Mouse (Mus musculus): ENCODE data around the gene Pax7. TPM values are rescaled to one million over a fixed set of nuclear protein-coding genes. Genes with fewer than 3 reads are reported as not detected.

The Pax7 gene
- polyA plus RNA-seq, 1 experiment = 0.37 TPM

GRCm38 (mm10) chr4:139840939-139841500 is 7.7 kb upstream of the Pax7 start:
- no peak overlapping the region for H3ac ChIP-seq (ENCODE audit: control insufficient read depth, insufficient read length)
- TF ChIP-seq SRF (IDR thresholded peaks at IDR 0.05; ENCODE audit: control insufficient read depth, insufficient read length, low read depth) (no peak), MYOD1 (IDR thresholded peaks at IDR 0.05; ENCODE audit: control insufficient read depth in 1 of 3, insufficient read length in 2 of 3, low read depth in 2 of 3) (peak in 2 of 3 experiments; percentile 85)
- H3K4me2 ChIP-seq (ENCODE audit: low read depth) = no peak overlapping the region
- no peaks in the 10 kb centered on the region for H3K36me3 ChIP-seq (ENCODE audit: control insufficient read depth, insufficient read depth)
- no peaks in the 10 kb centered on the region for H3K79me2 ChIP-seq (ENCODE audit: control insufficient read depth, insufficient read depth)
- no peaks in the 10 kb centered on the region for H3K27me3 ChIP-seq (ENCODE audit: control insufficient read depth, insufficient read depth, insufficient read length)
- H3K4me3 ChIP-seq = no peak overlapping the region

- TF ChIP-seq MYOD1 (IDR thresholded peaks at IDR 0.05; ENCODE audit: control insufficient read depth in 1 of 3, insufficient read length in 2 of 3, low read depth in 2 of 3) (no peak), REST (IDR thresholded peaks at IDR 0.05; ENCODE audit: insufficient read depth, insufficient read length) (no peak), USF1 (IDR thresholded peaks at IDR 0.05; ENCODE audit: low read depth) (no peak), MYOG (IDR thresholded peaks at IDR 0.05; ENCODE audit: control insufficient read depth in 1 of 3, insufficient read depth in 1 of 3, insufficient read length in 2 of 3, low read depth in 2 of 3) (no peak), CEBPB (IDR thresholded peaks at IDR 0.05; ENCODE audit: insufficient read depth, poor library complexity, severe bottlenecking) (no peak), POLR2AphosphoS2 (IDR thresholded peaks at IDR 0.05; ENCODE audit: insufficient read length, low read depth) (no peak), E2F4 (IDR thresholded peaks at IDR 0.05; ENCODE audit: insufficient read depth) (no peak), POLR2A (IDR thresholded peaks at IDR 0.05; ENCODE audit: insufficient read length, low read depth) (no peak)
- H3K4me3 ChIP-seq = no peak overlapping the region
- H3K79me2 ChIP-seq (ENCODE audit: control insufficient read depth, insufficient read depth) = no peaks in the 10 kb centered on the region
- no peaks in the 10 kb centered on the region for H3K36me3 ChIP-seq (ENCODE audit: control insufficient read depth, insufficient read depth)
- H3ac ChIP-seq (ENCODE audit: control insufficient read depth, insufficient read length) = no peak overlapping the region
- H3K4me2 ChIP-seq (ENCODE audit: low read depth) = no peak overlapping the region
- no peaks in the 10 kb centered on the region for H3K27me3 ChIP-seq (ENCODE audit: control insufficient read depth, insufficient read depth, insufficient read length)
Measured at GRCm38 (mm10) chr4:139840442-139840841, 7.1 kb upstream of the Pax7 start.

- TF ChIP-seq POLR2AphosphoS2 (IDR thresholded peaks at IDR 0.05; ENCODE audit: insufficient read length, low read depth) = no peak
- no peak for TF ChIP-seq TCF12 (IDR thresholded peaks at IDR 0.05; ENCODE audit: insufficient read depth, poor library complexity, severe bottlenecking)
- no peak for TF ChIP-seq REST (IDR thresholded peaks at IDR 0.05; ENCODE audit: insufficient read depth, insufficient read length)
- TF ChIP-seq POLR2A (IDR thresholded peaks at IDR 0.05; ENCODE audit: insufficient read length, low read depth) = no peak
- no peak for TF ChIP-seq USF1 (IDR thresholded peaks at IDR 0.05; ENCODE audit: low read depth)
- no peak for TF ChIP-seq TCF3 (IDR thresholded peaks at IDR 0.05; ENCODE audit: insufficient read length, low read depth)
- TF ChIP-seq E2F4 (IDR thresholded peaks at IDR 0.05; ENCODE audit: insufficient read depth) = no peak
- TF ChIP-seq MYOD1 (IDR thresholded peaks at IDR 0.05; ENCODE audit: control insufficient read depth in 1 of 3, insufficient read length in 2 of 3, low read depth in 2 of 3) = no peak
- TF ChIP-seq MYOG (IDR thresholded peaks at IDR 0.05; ENCODE audit: control insufficient read depth in 1 of 3, insufficient read depth in 1 of 3, insufficient read length in 2 of 3, low read depth in 2 of 3) = no peak
- no peak for TF ChIP-seq CEBPB (IDR thresholded peaks at IDR 0.05; ENCODE audit: insufficient read depth, poor library complexity, severe bottlenecking)
- no peak for TF ChIP-seq MAX (IDR thresholded peaks at IDR 0.05; ENCODE audit: low read depth)
- no peak for TF ChIP-seq SRF (IDR thresholded peaks at IDR 0.05; ENCODE audit: control insufficient read depth, insufficient read length, low read depth)
- Histone ChIP-seq H3ac (ENCODE audit: control insufficient read depth, insufficient read length) (no peak overlapping the region), H3K27me3 (ENCODE audit: control insufficient read depth, insufficient read depth, insufficient read length) (peaks cover 13% of the 10 kb centered on the region), H3K36me3 (ENCODE audit: control insufficient read depth, insufficient read depth) (no peaks in the 10 kb centered on the region), H3K4me2 (ENCODE audit: low read depth) (no peak overlapping the region), H3K79me2 (ENCODE audit: control insufficient read depth, insufficient read depth) (no peaks in the 10 kb centered on the region), H3K4me3 (no peak overlapping the region)
Measured at GRCm38 (mm10) chr4:139836681-139837080, 3.4 kb upstream of the Pax7 start.

- TF ChIP-seq CEBPB (IDR thresholded peaks at IDR 0.05; ENCODE audit: insufficient read depth, poor library complexity, severe bottlenecking) (no peak), POLR2AphosphoS2 (IDR thresholded peaks at IDR 0.05; ENCODE audit: insufficient read length, low read depth) (no peak), REST (IDR thresholded peaks at IDR 0.05; ENCODE audit: insufficient read depth, insufficient read length) (no peak)
- H3K27me3 ChIP-seq (ENCODE audit: control insufficient read depth, insufficient read depth, insufficient read length) = peaks cover 18% of the 10 kb centered on the region
- H3ac ChIP-seq (ENCODE audit: control insufficient read depth, insufficient read length) = no peak overlapping the region
Measured at GRCm38 (mm10) chr4:139836196-139836595, 2.9 kb upstream of the Pax7 start.

DNA sequence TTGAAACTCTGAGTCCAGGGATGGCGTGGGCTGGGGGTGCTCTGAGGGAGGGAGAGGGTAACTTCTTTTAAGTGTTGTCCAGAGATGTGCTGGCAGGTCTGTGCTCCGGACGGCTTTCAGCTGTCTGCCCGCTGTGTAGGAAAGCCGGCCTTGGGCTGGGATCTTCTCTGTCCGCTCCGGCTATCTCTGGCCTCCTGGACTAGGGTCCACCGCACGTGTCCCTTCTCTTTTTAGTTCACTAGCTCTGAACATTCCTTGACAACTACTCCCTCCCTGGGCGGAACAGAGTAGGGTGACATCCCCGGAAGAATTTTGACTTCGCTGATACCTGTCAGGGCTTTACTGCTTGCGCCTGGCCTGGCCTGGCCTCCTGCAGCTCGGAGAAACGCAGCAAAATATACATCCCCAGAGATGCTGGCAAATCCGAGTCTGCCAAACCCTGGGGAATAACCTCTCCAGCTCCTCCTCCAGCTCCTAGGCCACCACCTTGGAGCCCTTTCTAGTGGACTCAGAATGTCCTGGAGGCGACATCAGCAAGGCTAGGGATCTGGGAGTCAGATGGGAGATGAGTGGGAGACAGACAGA is 581 bp upstream of the Pax7 start:
- Histone ChIP-seq H3K27me3 (ENCODE audit: control insufficient read depth, insufficient read depth, insufficient read length) (peaks cover 35% of the 10 kb centered on the region), H3K4me2 (ENCODE audit: low read depth) (peak overlapping the region; percentile 60)
- TF ChIP-seq MAX (IDR thresholded peaks at IDR 0.05; ENCODE audit: low read depth) (no peak), POLR2A (IDR thresholded peaks at IDR 0.05; ENCODE audit: insufficient read length, low read depth) (no peak), USF1 (IDR thresholded peaks at IDR 0.05; ENCODE audit: low read depth) (no peak), CEBPB (IDR thresholded peaks at IDR 0.05; ENCODE audit: insufficient read depth, poor library complexity, severe bottlenecking) (no peak), POLR2AphosphoS2 (IDR thresholded peaks at IDR 0.05; ENCODE audit: insufficient read length, low read depth) (no peak), MYOG (IDR thresholded peaks at IDR 0.05; ENCODE audit: control insufficient read depth in 1 of 3, insufficient read depth in 1 of 3, insufficient read length in 2 of 3, low read depth in 2 of 3) (no peak), REST (IDR thresholded peaks at IDR 0.05; ENCODE audit: insufficient read depth, insufficient read length) (no peak), MYOD1 (IDR thresholded peaks at IDR 0.05; ENCODE audit: control insufficient read depth in 1 of 3, insufficient read length in 2 of 3, low read depth in 2 of 3) (no peak), TCF3 (IDR thresholded peaks at IDR 0.05; ENCODE audit: insufficient read length, low read depth) (no peak), E2F4 (IDR thresholded peaks at IDR 0.05; ENCODE audit: insufficient read depth) (no peak), SRF (IDR thresholded peaks at IDR 0.05; ENCODE audit: control insufficient read depth, insufficient read length, low read depth) (no peak), TCF12 (IDR thresholded peaks at IDR 0.05; ENCODE audit: insufficient read depth, poor library complexity, severe bottlenecking) (no peak)

More at GRCm38 (mm10) chr4:139836196-139836595, 2.9 kb upstream of the Pax7 start:
- Histone ChIP-seq H3K79me2 (ENCODE audit: control insufficient read depth, insufficient read depth) (no peaks in the 10 kb centered on the region), H3K4me2 (ENCODE audit: low read depth) (peak overlapping the region; percentile 57), H3K36me3 (ENCODE audit: control insufficient read depth, insufficient read depth) (no peaks in the 10 kb centered on the region), H3K4me3 (no peak overlapping the region)

More for the DNA sequence above, 581 bp upstream of the Pax7 start:
- no peak overlapping the region for H3ac ChIP-seq (ENCODE audit: control insufficient read depth, insufficient read length)
- peak overlapping the region; percentile 11 for H3K4me3 ChIP-seq
- no peaks in the 10 kb centered on the region for H3K36me3 ChIP-seq (ENCODE audit: control insufficient read depth, insufficient read depth)
- no peaks in the 10 kb centered on the region for H3K79me2 ChIP-seq (ENCODE audit: control insufficient read depth, insufficient read depth)

All from myocyte (in vitro differentiated cells).